Mouse (Mus musculus) bone marrow, adult 2 months (tissue): ENCODE results near the gene Sbf2. TPM values are rescaled to one million over a fixed set of nuclear protein-coding genes. Genes with fewer than 3 reads are reported as not detected.

ENCODE experiments used
- H3K27ac ChIP-seq: fragments of 200-500 bp; 2 replicates; pipeline ENCODE4 v1.5.1; 2012; ENCODE audit warnings: low read depth, mild to moderate bottlenecking, control low read depth, inconsistent platforms, low read length; ENCODE audit not compliant: control insufficient read depth, poor library complexity, insufficient read depth
- H3K4me1 ChIP-seq: fragments of 200-500 bp; 2 replicates; pipeline ENCODE4 v1.6.1; 2011; ENCODE audit warnings: low read length; ENCODE audit not compliant: control insufficient read depth, insufficient read depth
- H3K4me3 ChIP-seq: fragments of 200-500 bp; replicated peaks from 2 replicates; pipeline ENCODE3; 2011; ENCODE audit warnings: mild to moderate bottlenecking, low read depth, low read length, control low read depth; ENCODE audit not compliant: control insufficient read depth
- CTCF ChIP-seq: fragments of 200-500 bp; IDR thresholded peaks from 2 replicates; pipeline ENCODE4 v1.5.1; 2011; ENCODE audit warnings: low read length, control low read depth; ENCODE audit not compliant: control insufficient read depth, insufficient read depth
- POLR2A ChIP-seq: fragments of 200-500 bp; IDR thresholded peaks from 2 replicates; pipeline ENCODE4 v1.6.1; 2011; ENCODE audit warnings: low read depth, mild to moderate bottlenecking, control low read depth, low read length, borderline replicate concordance; ENCODE audit not compliant: control insufficient read depth
- WGBS: fragments of 180-500 bp; shearing (Covaris S2); methylation state at CpG from one replicate; pipeline ENCODE4 v1.1.7; 2018; 5-methylcytosine and 5-hydroxymethylcytosine counted together
- polyA plus RNA-seq: library from polyadenylated mRNA; stranded (reverse); fragments of >200 nt; gene quantifications from 2 replicates; pipeline ENCODE4 v1.2.4, GENCODE M21; 2011; ENCODE audit warnings: low replicate concordance; ENCODE audit not compliant: missing spikeins, insufficient read depth, insufficient read length

The Sbf2 gene
- polyA plus RNA-seq, 1 experiment, result 11.1 TPM

DNA sequence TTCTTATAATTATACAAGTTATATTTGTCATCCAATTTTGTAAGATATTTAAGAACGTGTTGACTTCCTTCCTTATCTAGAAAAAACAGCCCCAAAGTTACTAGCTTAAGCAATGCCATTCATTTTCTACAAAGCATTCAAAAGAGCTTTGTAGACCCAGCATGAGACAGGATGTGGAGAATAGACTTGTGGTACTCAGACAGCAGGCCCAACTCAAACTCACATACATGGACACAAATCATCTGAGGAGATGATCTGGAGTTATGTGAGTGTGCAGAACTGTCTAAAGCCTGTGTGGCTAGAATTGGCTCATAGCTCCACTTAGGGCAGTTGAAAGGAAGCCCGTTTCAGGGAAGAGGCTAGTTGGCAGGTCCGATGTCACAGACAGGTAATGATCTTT lies 233.1 kb downstream of the Sbf2 start:
- Histone ChIP-seq H3K4me3 (no peak overlapping the region), H3K4me1 (no peaks in the 10 kb centered on the region), H3K27ac (no peak overlapping the region)
- TF ChIP-seq CTCF (no peak), POLR2A (no peak)
- 43% methylated on average over 3 of the region's 3 CpGs for WGBS

- TF ChIP-seq CTCF (no peak), POLR2A (no peak)
- Histone ChIP-seq H3K27ac (no peak overlapping the region), H3K4me3 (no peak overlapping the region), H3K4me1 (no peaks in the 10 kb centered on the region)
- 29% methylated on average over 10 of the region's 10 CpGs for WGBS
Observed at GRCm38 (mm10) chr7:110379335-110379914, 235.3 kb downstream of the Sbf2 start.

DNA sequence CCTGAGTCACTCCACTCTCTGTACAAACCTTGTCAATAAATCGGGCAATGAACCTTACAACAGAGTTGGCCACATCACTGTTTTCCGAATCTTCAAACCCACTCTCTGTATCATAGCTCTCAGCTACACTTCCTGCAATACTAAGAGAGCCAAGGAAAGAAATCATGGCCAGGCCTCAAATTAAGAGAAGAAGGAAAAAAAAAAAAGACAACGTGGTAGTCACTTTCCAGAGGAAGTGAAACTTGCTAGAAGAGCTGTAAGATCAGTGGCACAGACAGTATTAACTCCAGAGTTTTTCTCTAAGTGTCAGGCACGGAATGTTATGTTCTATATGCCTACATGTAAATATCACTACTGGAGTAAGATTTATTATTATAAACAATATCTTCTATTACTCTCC lies 242.2 kb downstream of the Sbf2 start:
- WGBS, result 46% methylated on average over 4 of the region's 4 CpGs
- Histone ChIP-seq H3K27ac (no peak overlapping the region), H3K4me3 (no peak overlapping the region), H3K4me1 (no peaks in the 10 kb centered on the region; the same call in 1 of the 2 replicates)
- no peak for TF ChIP-seq CTCF
- TF ChIP-seq POLR2A, result no peak

DNA sequence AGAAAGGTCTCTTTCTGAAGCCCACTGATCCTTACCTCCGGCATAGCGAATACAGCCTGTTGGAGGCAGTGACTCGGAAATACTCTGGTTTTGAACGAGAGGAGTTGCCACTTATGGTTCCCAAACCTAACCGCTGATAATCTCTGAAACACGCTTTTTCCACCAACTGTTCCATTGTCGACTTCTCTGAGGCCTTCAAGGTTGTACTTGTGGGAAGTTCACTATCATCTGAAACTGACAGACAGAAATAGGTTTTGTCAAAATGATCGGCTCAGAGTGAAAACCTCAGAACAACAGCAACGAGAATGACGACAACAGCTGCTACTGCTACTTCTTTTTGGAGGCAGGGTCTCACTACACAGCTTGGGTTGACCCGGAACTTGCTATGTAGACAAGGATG lies 252.7 kb downstream of the Sbf2 start:
- H3K4me3 ChIP-seq, result no peak overlapping the region
- H3K4me1 ChIP-seq, result peaks cover 1% of the 10 kb centered on the region; the same call in 1 of the 2 replicates
- TF ChIP-seq CTCF, result no peak
- no peak for TF ChIP-seq POLR2A
- WGBS, result 87% methylated on average over 11 of the region's 11 CpGs
- H3K27ac ChIP-seq, result no peak overlapping the region

GRCm38 (mm10) chr7:110361516-110361915 lies 253.2 kb downstream of the Sbf2 start:
- H3K27ac ChIP-seq, result no peak overlapping the region
- WGBS, result 88% methylated on average over 1 of the region's 1 CpGs
- H3K4me1 ChIP-seq, result peaks cover 1% of the 10 kb centered on the region; the same call in 1 of the 2 replicates
- no peak overlapping the region for H3K4me3 ChIP-seq
- TF ChIP-seq POLR2A, result no peak
- TF ChIP-seq CTCF, result no peak

GRCm38 (mm10) chr7:110359391-110359790 lies 255.3 kb downstream of the Sbf2 start:
- TF ChIP-seq CTCF (no peak), POLR2A (no peak)
- peaks cover 1% of the 10 kb centered on the region; the same call in 1 of the 2 replicates for H3K4me1 ChIP-seq
- 83% methylated on average over 2 of the region's 2 CpGs for WGBS

DNA sequence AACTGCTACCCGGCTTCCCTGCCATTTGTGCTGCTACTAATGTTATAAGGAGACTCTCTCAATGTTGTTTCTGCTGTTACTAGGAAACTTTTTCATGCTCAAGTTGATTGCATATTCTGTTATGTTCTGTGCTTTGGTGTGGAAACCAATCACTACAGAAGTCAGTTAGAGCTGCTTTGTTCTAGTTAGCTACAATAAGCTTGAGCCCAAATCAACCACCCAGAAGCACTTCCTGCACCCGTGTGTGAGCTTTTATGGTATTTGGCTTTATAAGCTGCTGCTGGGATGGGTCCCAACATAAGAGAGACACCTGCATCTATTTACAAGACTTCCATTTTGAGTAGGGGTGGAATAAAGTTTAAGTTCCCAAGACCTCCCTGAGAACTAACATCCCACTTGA lies 260.8 kb downstream of the Sbf2 start:
- WGBS, result 78% methylated on average over 2 of the region's 2 CpGs
- no peak overlapping the region for H3K27ac ChIP-seq
- TF ChIP-seq CTCF (no peak), POLR2A (no peak)

More at GRCm38 (mm10) chr7:110359391-110359790, 255.3 kb downstream of the Sbf2 start:
- Histone ChIP-seq H3K4me3 (no peak overlapping the region), H3K27ac (no peak overlapping the region)

DNA sequence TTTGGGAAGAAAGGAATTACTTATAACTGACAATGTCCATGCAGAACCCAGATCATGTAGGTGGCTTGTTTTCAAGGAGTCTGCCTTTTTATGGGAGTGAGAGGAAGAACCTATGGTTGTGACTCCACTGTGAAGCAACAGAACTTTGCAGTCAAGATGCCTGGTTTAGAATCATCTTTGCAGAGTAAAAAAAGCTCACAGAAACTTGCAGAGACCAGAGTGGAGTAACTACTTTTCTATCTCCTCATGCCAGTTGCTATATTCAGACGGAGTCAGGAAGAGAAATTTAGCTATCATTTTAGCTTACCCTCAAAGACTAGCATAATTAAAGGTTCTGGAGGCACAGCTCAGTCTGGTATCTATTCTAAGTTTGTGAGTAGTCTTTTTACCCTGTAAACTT lies 267.5 kb downstream of the Sbf2 start:
- WGBS, result 71% methylated on average over 1 of the region's 1 CpGs
- Histone ChIP-seq H3K27ac (no peak overlapping the region), H3K4me3 (no peak overlapping the region), H3K4me1 (no peaks in the 10 kb centered on the region)
- TF ChIP-seq CTCF (no peak), POLR2A (no peak)

More for the DNA sequence above, 260.8 kb downstream of the Sbf2 start:
- Histone ChIP-seq H3K4me1 (no peaks in the 10 kb centered on the region), H3K4me3 (no peak overlapping the region)

DNA sequence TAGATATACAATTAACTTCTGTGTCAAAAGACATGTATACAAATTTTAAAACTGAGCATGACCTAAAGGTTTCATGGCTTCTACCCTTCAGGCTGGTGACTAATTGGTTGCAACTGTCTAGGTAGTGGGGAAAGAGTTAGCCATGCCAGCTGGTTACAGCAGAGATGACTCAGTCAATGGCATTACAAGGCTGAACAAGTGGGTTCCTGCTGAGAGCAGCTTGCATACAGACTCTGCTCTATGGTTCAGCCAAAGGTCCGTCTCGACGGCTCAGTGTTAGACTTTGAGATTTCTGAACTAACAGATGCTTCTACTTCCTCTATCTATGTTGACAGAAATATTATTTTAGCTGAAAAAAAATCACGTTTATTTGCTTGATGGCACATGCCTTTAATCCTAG lies 277.1 kb downstream of the Sbf2 start:
- WGBS, result 75% methylated on average over 4 of the region's 4 CpGs
- TF ChIP-seq CTCF (no peak), POLR2A (no peak)
- H3K4me1 ChIP-seq, result no peaks in the 10 kb centered on the region; the same call in 1 of the 2 replicates
- no peak overlapping the region for H3K27ac ChIP-seq
- no peak overlapping the region for H3K4me3 ChIP-seq
